Mouse (Mus musculus): ENCODE results near the gene Ankrd50. TPM values are rescaled to one million over a fixed set of nuclear protein-coding genes. Genes with fewer than 3 reads are reported as not detected.

Ankrd50 gene
- polyA plus RNA-seq, 1 experiment from 2014 or later, result 19.0 TPM

GRCm38 (mm10) chr3:38501316-38501715 is 16.7 kb upstream of the Ankrd50 start:
- no peaks in the 10 kb centered on the region for H3K9me3 ChIP-seq (ENCODE audit: control insufficient read depth, low read length)
- H3K4me1 ChIP-seq (ENCODE audit: control insufficient read depth in 2 of 2, insufficient read depth in 2 of 2, low read length in 2 of 2), result no peaks in the 10 kb centered on the region
- no peak overlapping the region for H3K4me2 ChIP-seq (ENCODE audit: low read length)
- H3K36me3 ChIP-seq (ENCODE audit: control insufficient read depth, insufficient read depth, low read length), result no peaks in the 10 kb centered on the region
- H3K4me3 ChIP-seq (ENCODE audit: control insufficient read depth in 1 of 2, insufficient read depth in 1 of 2, low read depth in 1 of 2, low read length in 2 of 2), result no peak overlapping the region
- no peak overlapping the region for H3K9ac ChIP-seq (ENCODE audit: low read length)
- H3K27ac ChIP-seq (replicated peaks in 1 of 2; ENCODE audit: control insufficient read depth in 1 of 2, insufficient read depth in 1 of 2, low read depth in 2 of 2, low read length in 2 of 2), result no peak overlapping the region
- 64% methylated on average over 5 of the region's 5 CpGs for WGBS
- H3K27me3 ChIP-seq (ENCODE audit: control insufficient read depth, insufficient read depth, low read length), result no peaks in the 10 kb centered on the region
- no peak for ATAC-seq (ENCODE audit: insufficient number of reproducible peaks, insufficient read depth, low FRiP score, low read depth)

- ATAC-seq (ENCODE audit: insufficient number of reproducible peaks, insufficient read depth, low FRiP score, low read depth), result no peak
- Histone ChIP-seq H3K4me2 (ENCODE audit: low read length) (no peak overlapping the region), H3K9ac (ENCODE audit: low read length) (no peak overlapping the region), H3K4me3 (ENCODE audit: control insufficient read depth in 1 of 2, insufficient read depth in 1 of 2, low read depth in 1 of 2, low read length in 2 of 2) (no peak overlapping the region), H3K27ac (replicated peaks in 1 of 2; ENCODE audit: control insufficient read depth in 1 of 2, insufficient read depth in 1 of 2, low read depth in 2 of 2, low read length in 2 of 2) (no peak overlapping the region), H3K36me3 (ENCODE audit: control insufficient read depth, insufficient read depth, low read length) (no peaks in the 10 kb centered on the region), H3K27me3 (ENCODE audit: control insufficient read depth, insufficient read depth, low read length) (no peaks in the 10 kb centered on the region), H3K4me1 (ENCODE audit: control insufficient read depth in 2 of 2, insufficient read depth in 2 of 2, low read length in 2 of 2) (no peaks in the 10 kb centered on the region), H3K9me3 (ENCODE audit: control insufficient read depth, low read length) (no peaks in the 10 kb centered on the region)
- WGBS, result 93% methylated on average over 3 of the region's 3 CpGs
Measured at GRCm38 (mm10) chr3:38498561-38498960, 13.9 kb upstream of the Ankrd50 start.

- peaks cover 0 to 4% of the 10 kb centered on the region in 2 experiments; a peak in 1 of 4 replicates for H3K4me1 ChIP-seq (ENCODE audit: control insufficient read depth in 2 of 2, insufficient read depth in 2 of 2, low read length in 2 of 2)
- no peaks in the 10 kb centered on the region for H3K9me3 ChIP-seq (ENCODE audit: control insufficient read depth, low read length)
- 74% methylated on average over 3 of the region's 3 CpGs for WGBS
- no peaks in the 10 kb centered on the region for H3K27me3 ChIP-seq (ENCODE audit: control insufficient read depth, insufficient read depth, low read length)
- H3K9ac ChIP-seq (ENCODE audit: low read length), result no peak overlapping the region
- no peaks in the 10 kb centered on the region for H3K36me3 ChIP-seq (ENCODE audit: control insufficient read depth, insufficient read depth, low read length)
- no peak overlapping the region for H3K27ac ChIP-seq (replicated peaks in 1 of 2; ENCODE audit: control insufficient read depth in 1 of 2, insufficient read depth in 1 of 2, low read depth in 2 of 2, low read length in 2 of 2)
- H3K4me2 ChIP-seq (ENCODE audit: low read length), result no peak overlapping the region
- ATAC-seq (ENCODE audit: insufficient number of reproducible peaks, insufficient read depth, low FRiP score, low read depth), result no peak
- H3K4me3 ChIP-seq (ENCODE audit: control insufficient read depth in 1 of 2, insufficient read depth in 1 of 2, low read depth in 1 of 2, low read length in 2 of 2), result no peak overlapping the region
Measured at GRCm38 (mm10) chr3:38496795-38497385, 12.2 kb upstream of the Ankrd50 start.

GRCm38 (mm10) chr3:38491702-38492101 is 7.1 kb upstream of the Ankrd50 start:
- no peak overlapping the region for H3K27ac ChIP-seq (replicated peaks in 1 of 2; ENCODE audit: control insufficient read depth in 1 of 2, insufficient read depth in 1 of 2, low read depth in 2 of 2, low read length in 2 of 2)
- H3K36me3 ChIP-seq (ENCODE audit: control insufficient read depth, insufficient read depth, low read length), result no peaks in the 10 kb centered on the region
- ATAC-seq (ENCODE audit: insufficient number of reproducible peaks, insufficient read depth, low FRiP score, low read depth), result no peak
- no peaks in the 10 kb centered on the region for H3K9me3 ChIP-seq (ENCODE audit: control insufficient read depth, low read length)
- no peak overlapping the region for H3K9ac ChIP-seq (ENCODE audit: low read length)
- no peak overlapping the region for H3K4me2 ChIP-seq (ENCODE audit: low read length)
- no peak overlapping the region for H3K4me3 ChIP-seq (ENCODE audit: control insufficient read depth in 1 of 2, insufficient read depth in 1 of 2, low read depth in 1 of 2, low read length in 2 of 2)
- no peaks in the 10 kb centered on the region for H3K27me3 ChIP-seq (ENCODE audit: control insufficient read depth, insufficient read depth, low read length)
- 65% methylated on average over 3 of the region's 3 CpGs for WGBS
- peaks cover 0 to 4% of the 10 kb centered on the region in 2 experiments; a peak in 1 of 4 replicates for H3K4me1 ChIP-seq (ENCODE audit: control insufficient read depth in 2 of 2, insufficient read depth in 2 of 2, low read length in 2 of 2)

GRCm38 (mm10) chr3:38491236-38491635 is 6.6 kb upstream of the Ankrd50 start:
- H3K4me2 ChIP-seq (ENCODE audit: low read length), result no peak overlapping the region

GRCm38 (mm10) chr3:38490720-38491119 is 6.1 kb upstream of the Ankrd50 start:
- no peaks in the 10 kb centered on the region for H3K27me3 ChIP-seq (ENCODE audit: control insufficient read depth, insufficient read depth, low read length)
- H3K27ac ChIP-seq (replicated peaks in 1 of 2; ENCODE audit: control insufficient read depth in 1 of 2, insufficient read depth in 1 of 2, low read depth in 2 of 2, low read length in 2 of 2), result 0 out of 4 replicates have a peak overlapping the region, but pooled peaks of 1 of the 2 experiments have one; percentile 19
- no peak for ATAC-seq (ENCODE audit: insufficient number of reproducible peaks, insufficient read depth, low FRiP score, low read depth)

More at GRCm38 (mm10) chr3:38491236-38491635, 6.6 kb upstream of the Ankrd50 start:
- Histone ChIP-seq H3K36me3 (ENCODE audit: control insufficient read depth, insufficient read depth, low read length) (no peaks in the 10 kb centered on the region), H3K4me1 (ENCODE audit: control insufficient read depth in 2 of 2, insufficient read depth in 2 of 2, low read length in 2 of 2) (peaks cover 0 to 4% of the 10 kb centered on the region in 2 experiments; a peak in 1 of 4 replicates), H3K4me3 (ENCODE audit: control insufficient read depth in 1 of 2, insufficient read depth in 1 of 2, low read depth in 1 of 2, low read length in 2 of 2) (no peak overlapping the region), H3K27ac (replicated peaks in 1 of 2; ENCODE audit: control insufficient read depth in 1 of 2, insufficient read depth in 1 of 2, low read depth in 2 of 2, low read length in 2 of 2) (no peak overlapping the region), H3K27me3 (ENCODE audit: control insufficient read depth, insufficient read depth, low read length) (no peaks in the 10 kb centered on the region), H3K9ac (ENCODE audit: low read length) (no peak overlapping the region), H3K9me3 (ENCODE audit: control insufficient read depth, low read length) (no peaks in the 10 kb centered on the region)
- WGBS, result 76% methylated on average over 3 of the region's 3 CpGs
- no peak for ATAC-seq (ENCODE audit: insufficient number of reproducible peaks, insufficient read depth, low FRiP score, low read depth)

GRCm38 (mm10) chr3:38485107-38485545 is 482 bp upstream of the Ankrd50 start:
- peak overlapping the region; percentile 70 to 73; a peak in 3 of 4 replicates for H3K27ac ChIP-seq (replicated peaks in 1 of 2; ENCODE audit: control insufficient read depth in 1 of 2, insufficient read depth in 1 of 2, low read depth in 2 of 2, low read length in 2 of 2)
- no peaks in the 10 kb centered on the region for H3K9me3 ChIP-seq (ENCODE audit: control insufficient read depth, low read length)
- ATAC-seq (ENCODE audit: insufficient number of reproducible peaks, insufficient read depth, low FRiP score, low read depth), result no peak

More at GRCm38 (mm10) chr3:38490720-38491119, 6.1 kb upstream of the Ankrd50 start:
- Histone ChIP-seq H3K4me3 (ENCODE audit: control insufficient read depth in 1 of 2, insufficient read depth in 1 of 2, low read depth in 1 of 2, low read length in 2 of 2) (no peak overlapping the region), H3K4me2 (ENCODE audit: low read length) (no peak overlapping the region), H3K9me3 (ENCODE audit: control insufficient read depth, low read length) (no peaks in the 10 kb centered on the region), H3K4me1 (ENCODE audit: control insufficient read depth in 2 of 2, insufficient read depth in 2 of 2, low read length in 2 of 2) (peaks cover 0 to 4% of the 10 kb centered on the region in 2 experiments; a peak in 1 of 4 replicates), H3K36me3 (ENCODE audit: control insufficient read depth, insufficient read depth, low read length) (no peaks in the 10 kb centered on the region), H3K9ac (ENCODE audit: low read length) (no peak overlapping the region)
- WGBS, result 51% methylated on average over 2 of the region's 2 CpGs

More at GRCm38 (mm10) chr3:38485107-38485545, 482 bp upstream of the Ankrd50 start:
- peaks cover 5 to 31% of the 10 kb centered on the region in 2 experiments for H3K4me1 ChIP-seq (ENCODE audit: control insufficient read depth in 2 of 2, insufficient read depth in 2 of 2, low read length in 2 of 2)
- H3K9ac ChIP-seq (ENCODE audit: low read length), result peak overlapping the region; percentile 70
- 4% methylated on average over 26 of the region's 26 CpGs for WGBS
- peak overlapping the region; percentile 80 for H3K4me2 ChIP-seq (ENCODE audit: low read length)
- peaks cover 19% of the 10 kb centered on the region for H3K36me3 ChIP-seq (ENCODE audit: control insufficient read depth, insufficient read depth, low read length)
- H3K4me3 ChIP-seq (ENCODE audit: control insufficient read depth in 1 of 2, insufficient read depth in 1 of 2, low read depth in 1 of 2, low read length in 2 of 2), result peak overlapping the region; percentile 69 to 93
- no peaks in the 10 kb centered on the region for H3K27me3 ChIP-seq (ENCODE audit: control insufficient read depth, insufficient read depth, low read length)
